Mouse (Mus musculus) hindbrain, embryonic 11.5 days (tissue): ENCODE results near the gene Tmbim4. TPM values are rescaled to one million over a fixed set of nuclear protein-coding genes. Genes with fewer than 3 reads are reported as not detected.

Experiments used
- ATAC-seq: fragments of 200-750 bp; cut with Nextera tagmentation; 2 replicates; pipeline ENCODE4 v1.8.0; 2017; ENCODE audit warnings: mild to moderate bottlenecking, moderate TSS enrichment, moderate library complexity; ENCODE audit not compliant: low FRiP score
- DNase-seq: peaks from one replicate; pipeline ENCODE4 v3.0.0-alpha.2; 2015; ENCODE audit warnings: low spot score
- H3K27ac ChIP-seq: fragments of 300-500 bp; sonication (generic); 2 replicates; pipeline ENCODE4 v1.5.1; 2014; ENCODE audit warnings: mild to moderate bottlenecking, low read depth, low read length
- H3K27me3 ChIP-seq: fragments of 300-500 bp; sonication (generic); 2 replicates; pipeline ENCODE4 v1.6.1; 2014; ENCODE audit warnings: mild to moderate bottlenecking, low read length, moderate library complexity, mixed read lengths; ENCODE audit not compliant: control insufficient read depth, insufficient read depth
- H3K36me3 ChIP-seq: fragments of 300-500 bp; sonication (generic); 2 replicates; pipeline ENCODE4 v1.6.1; 2014; ENCODE audit warnings: mild to moderate bottlenecking, low read length, moderate library complexity, mixed read lengths; ENCODE audit not compliant: control insufficient read depth, insufficient read depth
- H3K4me1 ChIP-seq: fragments of 300-500 bp; sonication (generic); replicated peaks from 2 replicates; pipeline ENCODE4 v1.6.1; 2014; ENCODE audit warnings: low read length, mixed read lengths; ENCODE audit not compliant: control insufficient read depth, insufficient read depth
- H3K4me2 ChIP-seq: fragments of 300-500 bp; sonication (generic); replicated peaks from 2 replicates; pipeline ENCODE4 v1.6.1; 2014; ENCODE audit warnings: mild to moderate bottlenecking, low read depth, low read length
- H3K4me3 ChIP-seq: fragments of 300-500 bp; sonication (generic); 2 replicates; pipeline ENCODE4 v1.5.1; 2014; ENCODE audit warnings: low read depth, low read length
- H3K9ac ChIP-seq: fragments of 300-500 bp; sonication (generic); 2 replicates; pipeline ENCODE4 v1.6.1; 2014; ENCODE audit warnings: low read depth, low read length
- H3K9me3 ChIP-seq: fragments of 300-500 bp; sonication (generic); 2 replicates; pipeline ENCODE4 v1.6.1; 2016; ENCODE audit warnings: low read length; ENCODE audit not compliant: control insufficient read depth
- WGBS: fragments of 180-500 bp; shearing (Covaris S2); extraction: QIAGEN DNeasy Blood & Tissue Kit; methylation state at CpG from one replicate; pipeline ENCODE4 v1.1.7; 2014; 5-methylcytosine and 5-hydroxymethylcytosine counted together
- polyA plus RNA-seq: library from polyadenylated mRNA; unstranded; fragments of >200 nt; fragmentation: Nextera tagmentation; extraction: Ambion mirVana; gene quantifications from 2 replicates; pipeline ENCODE4 v1.2.1, GENCODE M21; 2014

Tmbim4 gene
- polyA plus RNA-seq, 1 experiment from 2014 or later = 94.4 TPM

DNA sequence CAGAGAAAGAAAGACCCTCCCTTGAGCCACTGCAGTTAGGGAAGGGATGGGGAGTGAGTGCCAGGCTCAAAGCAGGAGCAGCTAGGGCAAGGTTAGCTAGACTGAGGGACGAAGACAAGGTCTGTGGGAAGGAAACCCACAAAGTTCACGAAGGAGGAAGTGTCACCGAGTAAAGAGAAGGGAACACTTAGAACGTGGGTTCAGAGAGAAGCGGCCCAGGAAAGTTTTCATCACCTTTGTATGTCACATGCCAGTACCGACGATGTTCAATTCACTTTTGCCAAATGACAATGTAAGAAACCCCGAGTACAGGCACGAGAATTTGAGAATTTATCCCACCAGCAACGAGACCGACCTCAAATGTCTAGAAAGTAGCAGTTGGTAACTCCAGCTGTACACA, 12.1 kb upstream of the Tmbim4 start:
- DNase-seq (no peak), ATAC-seq (no peak)
- Histone ChIP-seq H3K27ac (no peak overlapping the region), H3K9me3 (no peaks in the 10 kb centered on the region), H3K36me3 (no peaks in the 10 kb centered on the region), H3K4me1 (no peaks in the 10 kb centered on the region), H3K4me2 (no peak overlapping the region), H3K27me3 (no peaks in the 10 kb centered on the region), H3K9ac (no peak overlapping the region), H3K4me3 (no peak overlapping the region)
- 75% methylated on average over 11 of the region's 11 CpGs for WGBS

DNA sequence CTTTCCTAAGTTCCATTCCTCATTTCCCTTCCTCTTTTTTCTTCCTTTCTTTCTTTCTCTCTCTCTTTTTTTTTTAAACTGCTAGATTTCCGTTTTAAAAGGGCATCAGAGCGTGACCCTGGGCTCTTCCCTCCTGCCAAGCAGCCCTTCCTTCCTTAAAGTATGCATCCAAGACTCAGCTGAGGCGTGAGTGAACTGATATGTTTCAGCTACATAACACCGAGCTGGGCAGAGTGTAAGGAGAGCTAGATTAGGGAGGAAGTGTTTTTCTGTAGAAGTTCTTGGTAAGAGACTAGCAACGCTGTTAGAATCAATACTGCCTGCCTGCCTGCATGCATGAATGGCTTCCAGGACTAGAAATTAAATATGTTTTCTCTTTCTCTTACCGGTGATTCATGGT, 11.6 kb upstream of the Tmbim4 start:
- ATAC-seq (no peak), DNase-seq (no peak)
- Histone ChIP-seq H3K36me3 (no peaks in the 10 kb centered on the region), H3K27me3 (no peaks in the 10 kb centered on the region), H3K27ac (no peak overlapping the region), H3K4me3 (no peak overlapping the region), H3K4me2 (no peak overlapping the region), H3K9me3 (no peaks in the 10 kb centered on the region), H3K4me1 (no peaks in the 10 kb centered on the region), H3K9ac (no peak overlapping the region)
- WGBS = 41% methylated on average over 6 of the region's 6 CpGs

DNA sequence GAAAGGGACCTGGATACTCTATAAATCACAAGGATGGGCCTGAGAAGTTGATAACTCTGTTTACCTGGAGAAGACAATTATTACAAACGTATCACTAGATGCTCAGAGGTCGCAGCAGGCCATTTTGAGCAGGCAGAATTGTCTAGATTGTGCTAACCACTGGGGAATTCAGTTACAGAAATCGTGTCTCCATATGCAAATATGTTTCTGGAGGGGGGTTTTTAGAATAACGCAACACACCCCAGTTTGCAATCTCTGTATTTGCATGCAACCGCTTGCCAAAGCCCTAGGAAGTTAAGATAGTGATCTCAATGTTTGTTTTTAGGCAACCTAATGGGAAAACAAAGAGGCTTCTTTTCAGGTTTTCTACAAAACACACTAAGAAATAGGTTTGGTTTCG, 10.2 kb upstream of the Tmbim4 start:
- no peak overlapping the region for H3K27ac ChIP-seq
- DNase-seq (no peak), ATAC-seq (no peak)
- no peak overlapping the region for H3K4me3 ChIP-seq
- no peak overlapping the region for H3K9ac ChIP-seq
- H3K27me3 ChIP-seq = no peaks in the 10 kb centered on the region
- no peaks in the 10 kb centered on the region for H3K36me3 ChIP-seq
- no peaks in the 10 kb centered on the region for H3K9me3 ChIP-seq
- H3K4me2 ChIP-seq = no peak overlapping the region
- 87% methylated on average over 6 of the region's 6 CpGs for WGBS
- no peaks in the 10 kb centered on the region for H3K4me1 ChIP-seq

DNA sequence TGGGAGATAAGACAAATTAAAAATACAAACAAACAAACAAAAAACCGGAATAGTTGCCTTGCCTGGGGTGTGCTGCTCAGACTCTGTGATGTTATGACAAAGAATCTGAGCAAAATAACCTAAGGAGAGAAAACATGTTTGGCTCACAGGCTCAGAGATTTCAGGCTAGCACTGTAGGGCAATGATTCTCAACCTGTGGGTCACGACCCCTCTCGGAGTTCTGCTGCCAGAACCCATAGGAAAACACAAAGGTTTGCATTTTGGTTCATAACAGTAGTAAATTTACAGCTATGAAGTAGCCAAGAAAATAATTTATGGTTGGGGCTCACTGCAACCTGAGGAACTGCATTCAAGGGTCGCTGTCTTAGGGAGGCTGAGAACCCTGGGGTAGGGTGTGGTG, 9.1 kb upstream of the Tmbim4 start:
- Histone ChIP-seq H3K4me2 (no peak overlapping the region), H3K27ac (no peak overlapping the region), H3K9ac (no peak overlapping the region), H3K9me3 (no peaks in the 10 kb centered on the region), H3K4me1 (no peaks in the 10 kb centered on the region), H3K27me3 (no peaks in the 10 kb centered on the region), H3K36me3 (no peaks in the 10 kb centered on the region), H3K4me3 (no peak overlapping the region)
- 87% methylated on average over 4 of the region's 4 CpGs for WGBS
- DNase-seq = no peak
- no peak for ATAC-seq

DNA sequence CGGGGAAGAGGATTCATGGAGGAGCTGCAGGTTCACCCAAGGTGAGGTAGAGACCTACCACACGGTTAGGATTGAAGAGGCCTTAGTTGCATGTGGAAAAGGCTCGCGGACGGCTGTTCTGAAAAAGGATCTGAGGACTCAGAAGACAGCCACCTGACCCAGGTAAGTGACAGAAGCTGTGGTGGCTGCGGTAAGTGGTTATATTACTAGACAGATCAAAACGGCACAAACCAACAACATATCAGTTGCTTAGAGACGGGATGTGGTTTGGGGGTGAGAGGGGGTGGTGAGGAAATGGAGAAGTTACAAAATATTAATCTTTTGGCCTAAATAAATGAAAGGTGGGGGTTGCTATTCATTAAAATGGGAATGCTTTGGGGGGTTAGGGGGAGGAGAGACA, 8.1 kb upstream of the Tmbim4 start:
- Histone ChIP-seq H3K4me2 (no peak overlapping the region), H3K36me3 (no peaks in the 10 kb centered on the region), H3K4me3 (no peak overlapping the region), H3K27me3 (no peaks in the 10 kb centered on the region), H3K9me3 (no peaks in the 10 kb centered on the region), H3K9ac (no peak overlapping the region), H3K27ac (no peak overlapping the region), H3K4me1 (no peaks in the 10 kb centered on the region)
- DNase-seq (no peak), ATAC-seq (no peak)
- WGBS = 95% methylated on average over 8 of the region's 8 CpGs

DNA sequence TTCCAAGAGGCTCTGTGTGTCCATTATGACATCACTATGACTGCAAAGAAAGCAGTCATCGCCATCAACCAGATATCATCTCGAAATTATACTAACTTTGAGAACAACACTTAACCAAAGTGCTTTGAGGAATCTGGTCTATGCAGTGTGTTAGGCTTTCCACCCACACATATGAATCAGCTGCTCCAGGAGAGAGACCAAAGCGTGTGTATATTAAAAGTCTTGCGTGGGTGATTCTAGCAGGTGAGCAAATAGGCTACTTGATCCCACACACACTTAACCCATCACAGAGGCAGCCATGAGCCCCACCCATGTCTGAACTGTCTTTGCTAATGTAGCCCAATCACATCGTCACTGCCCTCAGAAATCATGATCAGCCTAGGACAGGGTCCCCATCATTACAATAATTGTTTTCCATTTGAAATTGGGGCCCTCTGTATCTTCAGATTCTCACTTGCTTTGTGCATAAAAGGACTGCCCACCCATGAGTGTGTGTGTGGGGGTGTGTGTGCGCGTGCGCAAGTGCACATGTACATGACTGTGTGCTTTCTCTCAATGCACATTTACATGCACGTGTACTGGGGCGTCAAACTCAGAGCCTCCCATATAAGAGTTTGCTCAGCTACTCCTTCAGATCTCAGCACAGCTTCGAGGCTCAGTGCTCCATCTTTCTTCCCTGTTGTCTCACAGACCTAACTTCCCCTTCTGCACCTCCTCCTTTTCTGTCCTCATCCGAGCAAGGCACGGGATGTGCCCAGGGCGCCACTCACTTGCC, 4.1 kb upstream of the Tmbim4 start:
- DNase-seq (no peak), ATAC-seq (no peak)
- no peaks in the 10 kb centered on the region for H3K9me3 ChIP-seq
- H3K9ac ChIP-seq = no peak overlapping the region
- H3K4me3 ChIP-seq = no peak overlapping the region
- H3K27me3 ChIP-seq = peaks cover 5% of the 10 kb centered on the region
- H3K27ac ChIP-seq = no peak overlapping the region
- H3K4me2 ChIP-seq = no peak overlapping the region
- 80% methylated on average over 14 of the region's 14 CpGs for WGBS
- H3K4me1 ChIP-seq = no peaks in the 10 kb centered on the region
- no peaks in the 10 kb centered on the region for H3K36me3 ChIP-seq

DNA sequence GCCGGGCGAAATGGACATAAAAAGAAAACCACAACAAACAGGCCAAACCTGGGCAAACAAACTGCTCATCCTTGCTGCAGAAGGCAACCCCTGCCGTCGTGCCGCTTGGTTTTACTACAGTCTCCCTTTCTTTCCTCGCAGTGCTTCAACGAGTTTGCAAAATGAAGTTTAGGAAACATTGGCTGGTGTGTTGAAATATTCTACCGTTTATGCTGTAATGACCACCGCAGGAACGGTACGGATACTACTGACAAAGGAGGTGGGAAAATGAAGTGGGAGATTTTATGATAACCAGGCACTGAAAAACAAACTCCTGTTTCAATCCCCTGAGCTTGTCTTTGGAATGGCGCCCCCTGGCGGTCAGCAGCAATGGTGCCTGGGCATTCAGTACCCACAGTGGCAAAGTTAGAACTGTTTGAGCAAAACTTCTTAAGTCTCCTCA, 592 bp downstream of the Tmbim4 start, which contains the start of gene Irak3:
Gene Irak3 (minus strand): TSS at position 170 of the 442 bp plus-strand sequence.
- H3K4me2 ChIP-seq = peak within 1 kb of the TSS; percentile 89
- H3K9me3 ChIP-seq = no peaks in the 10 kb centered on the region
- H3K27ac ChIP-seq = no peak within 1 kb of the TSS
- peak within 1 kb of the TSS; percentile 51 for H3K4me3 ChIP-seq
- H3K27me3 ChIP-seq = peaks cover 5% of the 10 kb centered on the region
- H3K9ac ChIP-seq = peak within 1 kb of the TSS; percentile 47
- H3K36me3 ChIP-seq = no peaks in the 10 kb centered on the region
- ATAC-seq = no peak
- peak; percentile 91 for DNase-seq
- no peaks in the 10 kb centered on the region for H3K4me1 ChIP-seq
- WGBS = 2% methylated on average over 13 of the region's 13 CpGs

DNA sequence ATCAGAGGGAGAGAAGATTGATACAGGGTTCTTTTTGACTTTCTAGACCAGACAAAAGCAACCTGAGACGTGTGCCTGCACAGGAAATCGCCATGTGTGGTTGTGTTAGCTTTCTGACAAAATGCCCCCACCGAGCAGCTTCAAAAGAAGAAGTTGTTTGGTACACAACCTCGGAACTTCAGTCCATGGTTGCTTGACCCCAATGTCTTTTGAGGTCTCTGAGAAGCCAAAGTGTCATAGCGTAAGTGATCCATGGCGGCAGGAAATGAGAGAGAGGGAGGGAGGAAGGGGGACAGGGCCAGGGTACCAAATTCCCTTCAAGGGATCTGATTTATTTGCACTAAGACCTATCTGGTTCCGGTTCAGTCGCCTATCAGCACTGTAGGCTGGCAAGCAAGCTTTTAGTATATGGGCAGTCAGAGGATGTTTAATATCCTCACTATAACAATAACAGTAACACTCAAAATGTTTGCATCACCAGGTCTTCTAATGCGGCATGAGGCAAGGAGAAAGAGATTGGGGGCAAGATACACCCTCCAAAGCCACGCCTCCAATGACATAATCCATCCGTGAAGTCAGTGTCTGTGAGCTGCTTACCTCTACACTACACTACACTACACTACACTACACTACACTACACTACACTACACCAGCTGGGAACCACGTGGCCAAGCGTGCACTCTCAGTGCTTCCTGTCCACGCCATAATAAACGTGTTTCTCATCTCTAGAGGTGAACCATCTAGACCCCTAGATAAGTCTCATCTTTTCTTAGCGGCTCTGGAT, 1.3 kb downstream of the Tmbim4 start:
- Histone ChIP-seq H3K27ac (no peak overlapping the region), H3K36me3 (no peaks in the 10 kb centered on the region), H3K4me3 (no peak overlapping the region), H3K9ac (no peak overlapping the region), H3K27me3 (peaks cover 5% of the 10 kb centered on the region), H3K4me2 (no peak overlapping the region), H3K9me3 (no peaks in the 10 kb centered on the region), H3K4me1 (no peaks in the 10 kb centered on the region)
- no peak for DNase-seq
- ATAC-seq = no peak
- WGBS = 74% methylated on average over 16 of the region's 16 CpGs
